Mouse (Mus musculus) bone marrow macrophage, adult 2 months (primary cell): Measurements from ENCODE around the gene Wnt9a.

ENCODE experiments used
- CTCF ChIP-seq: IDR thresholded peaks from 2 replicates; pipeline ENCODE4 v1.5.1; 2012; ENCODE audit warnings: low read depth, mild to moderate bottlenecking, low read length, moderate library complexity
- POLR2A ChIP-seq: IDR thresholded peaks from 2 replicates; pipeline ENCODE4 v1.6.1; 2012; ENCODE audit warnings: mild to moderate bottlenecking, low read depth, low read length, borderline replicate concordance

DNA sequence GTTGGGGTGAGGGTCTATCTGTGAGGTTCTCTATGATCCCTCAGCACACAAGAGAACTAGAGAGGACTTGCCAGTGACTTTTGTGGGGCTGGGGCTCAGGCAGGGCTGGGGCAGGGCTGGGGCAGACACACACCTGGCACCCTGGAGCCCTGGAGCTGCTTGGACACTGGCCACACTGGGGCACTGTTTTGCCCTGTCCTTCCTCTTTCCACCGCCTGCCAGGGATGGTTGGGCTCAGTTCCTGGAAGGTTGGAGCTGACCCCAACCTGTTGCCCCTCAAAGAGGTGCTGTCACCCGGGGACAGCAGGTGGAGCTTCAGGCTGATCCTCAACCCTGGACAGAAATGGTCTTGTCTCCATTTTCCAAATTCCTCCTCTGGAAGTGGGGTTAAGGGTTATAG lies 29.2 kb downstream of the Wnt9a start:
- no peak for TF ChIP-seq CTCF
- TF ChIP-seq POLR2A, result no peak
